10 mouse cellular contexts compared by ENCODE assay signal in genomic region chr19:59076131-59076530, GRCm38 (mm10). TPM values are rescaled to one million over a fixed set of nuclear protein-coding genes. Genes with fewer than 3 reads are reported as not detected.
DNase-seq lines count a peak whose midpoint lies in the region; ATAC-seq and TF ChIP-seq lines count a peak whose summit lies in the region.
"Had no signal": no experiment of that assay in that cellular context is flagged by ENCODE, and none has a peak within 500 bp of the region (broad histone marks: within the 10 kb centered on the region; RNA-seq: fewer than 3 reads in every experiment).

No protein-coding gene starts in this region.

- no peak overlapping the region for H3K27ac ChIP-seq in kidney, adult 2 months (ENCODE audit: insufficient read depth, low read depth, low read length)
- no peak overlapping the region for H3K27ac ChIP-seq in cortical plate, adult 2 months (ENCODE audit: insufficient read depth, low read length)
- H3K27ac ChIP-seq in hindbrain, embryonic 14.5 days = no peak overlapping the region
- H3K27ac ChIP-seq in neural tube, embryonic 14.5 days (ENCODE audit: low read depth, low read length) = no peak overlapping the region

- H3K4me1 ChIP-seq in kidney, adult 2 months (ENCODE audit: control insufficient read depth, insufficient read depth, low read length) = no peaks in the 10 kb centered on the region
- H3K4me1 ChIP-seq in cortical plate, adult 2 months (ENCODE audit: control insufficient read depth, insufficient read depth, low read length) = peaks cover 7% of the 10 kb centered on the region
- peaks cover 15% of the 10 kb centered on the region; the same call in 1 of the 2 replicates for H3K4me1 ChIP-seq in hindbrain, embryonic 14.5 days (replicated peaks; ENCODE audit: control insufficient read depth, insufficient read depth, low read length)
- peaks cover 5% of the 10 kb centered on the region; the same call in 1 of the 2 replicates for H3K4me1 ChIP-seq in neural tube, embryonic 14.5 days (ENCODE audit: control insufficient read depth, insufficient read depth, low read length)

- H3K9ac ChIP-seq in hindbrain, embryonic 14.5 days = peak overlapping the region; percentile 87; the same call in 1 of the 2 replicates
- no peak overlapping the region for H3K9ac ChIP-seq in neural tube, embryonic 14.5 days (replicated peaks; ENCODE audit: low read depth, low read length)

- H3K4me3 ChIP-seq in kidney, adult 2 months (ENCODE audit: insufficient read depth, low read depth, low read length) = no peak overlapping the region
- peak overlapping the region; percentile 88 for H3K4me3 ChIP-seq in cortical plate, adult 2 months (ENCODE audit: insufficient read depth, low read length)
- peak overlapping the region; percentile 88 for H3K4me3 ChIP-seq in hindbrain, embryonic 14.5 days (replicated peaks; ENCODE audit: low read length)
- H3K4me3 ChIP-seq in neural tube, embryonic 14.5 days (ENCODE audit: low read depth, low read length) = peak overlapping the region; percentile 75; the same call in 1 of the 2 replicates

- no peaks in the 10 kb centered on the region for H3K36me3 ChIP-seq in kidney, adult 2 months (ENCODE audit: control insufficient read depth, insufficient read depth, low read length)
- no peaks in the 10 kb centered on the region for H3K36me3 ChIP-seq in hindbrain, embryonic 14.5 days (replicated peaks; ENCODE audit: control insufficient read depth, insufficient read depth)
- no peaks in the 10 kb centered on the region for H3K36me3 ChIP-seq in neural tube, embryonic 14.5 days (ENCODE audit: control insufficient read depth, insufficient read depth, low read length)

- no peaks in the 10 kb centered on the region for H3K9me3 ChIP-seq in hindbrain, embryonic 14.5 days (ENCODE audit: control insufficient read depth, low read length)
- H3K9me3 ChIP-seq in neural tube, embryonic 14.5 days (ENCODE audit: control insufficient read depth, low read length) = no peaks in the 10 kb centered on the region
- H3K9me3 ChIP-seq: megakaryocyte, embryonic 14.5 days had no signal

- no peak for TF ChIP-seq POLR2A in kidney, adult 2 months (IDR thresholded peaks at IDR 0.05; ENCODE audit: low read depth, low read length)
- TF ChIP-seq POLR2A in cortical plate, adult 2 months (IDR thresholded peaks at IDR 0.05; ENCODE audit: extremely low read depth, insufficient read depth, low read length) = no peak

- peak overlapping the region; percentile 90 for H3K4me2 ChIP-seq in hindbrain, embryonic 14.5 days (replicated peaks)
- peak overlapping the region; percentile 85 for H3K4me2 ChIP-seq in neural tube, embryonic 14.5 days (ENCODE audit: low read depth, low read length)

- ATAC-seq in hindbrain, embryonic 14.5 days (ENCODE audit: low FRiP score) = no peak
- no peak for ATAC-seq in neural tube, embryonic 14.5 days (ENCODE audit: low read depth)

- no peaks in the 10 kb centered on the region for H3K27me3 ChIP-seq in kidney, adult 2 months (replicated peaks; ENCODE audit: control insufficient read depth, insufficient read depth, low read length)
- peaks cover 27% of the 10 kb centered on the region for H3K27me3 ChIP-seq in hindbrain, embryonic 14.5 days (ENCODE audit: control insufficient read depth, insufficient read depth, low read length)
- H3K27me3 ChIP-seq in neural tube, embryonic 14.5 days (ENCODE audit: control insufficient read depth, insufficient read depth, low read length) = peaks cover 13% of the 10 kb centered on the region

- DNase-seq in kidney, adult 2 months = peak; percentile 7
- no peak for DNase-seq in kidney, adult 8-10 months
- no peak for DNase-seq in hindbrain, embryonic 14.5 days (ENCODE audit: low spot score)
- DNase-seq in thymus, postnatal 10 days (ENCODE audit: low spot score in 2 of 2) = no peak
- DNase-seq in spleen, postnatal 10 days (ENCODE audit: low spot score in 2 of 2) = no peak
- no peak for DNase-seq in kidney, postnatal 14 days
- DNase-seq: gastrocnemius, postnatal 36 days had no signal

- 14% methylated on average over 5 of the region's 5 CpGs for WGBS in kidney, adult 2 months
- WGBS in hindbrain, embryonic 14.5 days = 15% methylated on average over 5 of the region's 5 CpGs
- WGBS in neural tube, embryonic 14.5 days = 19% methylated on average over 5 of the region's 5 CpGs

- no peak for TF ChIP-seq CTCF in kidney, adult 2 months (conservative IDR thresholded peaks at IDR 0.05; ENCODE audit: insufficient read depth, insufficient read length, low read depth, low read length)
- TF ChIP-seq CTCF in cortical plate, adult 2 months (IDR thresholded peaks at IDR 0.05; ENCODE audit: extremely low read depth, insufficient read depth, low read length) = no peak

RNA-seq across cellular contexts. Expression of gene Shtn1, which starts 0.2 kb away (rescaled TPM):
- 2.5 and 3.7 TPM in 2 replicates for polyA plus RNA-seq in kidney, adult 2 months (2012; rRNA removed)
- polyA plus RNA-seq in cortical plate, adult 2 months (2012; rRNA removed) = 21.8 and 23.0 TPM in 2 replicates
- 51.8 and 63.9 TPM in 2 replicates for polyA plus RNA-seq in hindbrain, embryonic 14.5 days (2014; fragmentation: Nextera tagmentation; extraction: Ambion mirVana)
- polyA plus RNA-seq in neural tube, embryonic 14.5 days (2014; fragmentation: Nextera tagmentation; extraction: Ambion mirVana) = 54.9 and 59.5 TPM in 2 replicates
